Mouse (Mus musculus) thymus, postnatal 10 days (tissue): Measurements from ENCODE around the gene Blm.

Source experiments
- DNase-seq, 2 experiments: peaks; one replicate each; pipeline ENCODE4 v3.0.0; 2021; ENCODE audit warnings: low spot score in 2 of 2

Blm gene

GRCm38 (mm10) chr7:80439789-80440488, 95.0 kb downstream of the Blm start:
- DNase-seq: no peak

GRCm38 (mm10) chr7:80439032-80439760, 95.7 kb downstream of the Blm start:
- DNase-seq: no peak

- no peak for DNase-seq
Observed at GRCm38 (mm10) chr7:80436571-80436970, 98.3 kb downstream of the Blm start.

GRCm38 (mm10) chr7:80435594-80435993, 99.3 kb downstream of the Blm start:
- DNase-seq: no peak

- no peak for DNase-seq
Observed at GRCm38 (mm10) chr7:80429661-80430060, 105.3 kb downstream of the Blm start.

GRCm38 (mm10) chr7:80427730-80428129, 107.2 kb downstream of the Blm start:
- no peak for DNase-seq

GRCm38 (mm10) chr7:80426363-80426762, 108.6 kb downstream of the Blm start:
- DNase-seq: no peak

- no peak for DNase-seq
Observed at GRCm38 (mm10) chr7:80424722-80425121, 110.2 kb downstream of the Blm start.

GRCm38 (mm10) chr7:80422759-80423480, 112.0 kb downstream of the Blm start:
- DNase-seq: no peak

GRCm38 (mm10) chr7:80421576-80421975, 113.3 kb downstream of the Blm start:
- DNase-seq: no peak

- DNase-seq: no peak
Observed at GRCm38 (mm10) chr7:80420586-80420985, 114.3 kb downstream of the Blm start.

GRCm38 (mm10) chr7:80419278-80419677, 115.6 kb downstream of the Blm start:
- DNase-seq: no peak

GRCm38 (mm10) chr7:80418036-80418435, 116.9 kb downstream of the Blm start:
- DNase-seq: no peak

GRCm38 (mm10) chr7:80417601-80418000, 117.3 kb downstream of the Blm start:
- no peak for DNase-seq

GRCm38 (mm10) chr7:80416969-80417368, 118.0 kb downstream of the Blm start:
- peak in 1 of 2 experiments; percentile 34 for DNase-seq

GRCm38 (mm10) chr7:80414303-80414855, 120.5 kb downstream of the Blm start:
- DNase-seq: no peak

GRCm38 (mm10) chr7:80413512-80414302, 121.2 kb downstream of the Blm start:
- no peak for DNase-seq

GRCm38 (mm10) chr7:80412781-80413180, 122.1 kb downstream of the Blm start:
- DNase-seq: no peak

- no peak for DNase-seq
Observed at GRCm38 (mm10) chr7:80412279-80412678, 122.6 kb downstream of the Blm start.

GRCm38 (mm10) chr7:80410380-80410779, 124.5 kb downstream of the Blm start:
- DNase-seq: no peak

GRCm38 (mm10) chr7:80407712-80408111, 127.2 kb downstream of the Blm start:
- no peak for DNase-seq

GRCm38 (mm10) chr7:80406186-80406585, 128.7 kb downstream of the Blm start:
- DNase-seq: no peak
